Mouse (Mus musculus): ENCODE measurements at regions not wholly inside any gene's neighbourhood (a gene's known extent, or its start where the extent isn't known, plus 50 kb on each side); places are given as distances from the start of the nearest gene placed in this dataset.

- Histone ChIP-seq H3K27me3 (replicated peaks) (no peaks in the 10 kb centered on the region), H3K9me3 (replicated peaks) (no peaks in the 10 kb centered on the region), H3K27ac (ENCODE audit: poor library complexity, severe bottlenecking) (no peak overlapping the region), H3K9ac (no peak overlapping the region), H3K4me1 (replicated peaks) (no peaks in the 10 kb centered on the region), H3K4me3 (no peak overlapping the region), H3K36me3 (no peaks in the 10 kb centered on the region), H3K4me2 (no peak overlapping the region)
- 87% methylated on average over 4 of the region's 4 CpGs for WGBS
- no peak for ATAC-seq (ENCODE audit: insufficient number of reproducible peaks, low FRiP score)
Measured at GRCm38 (mm10) chr3:134115007-134115406, 121.3 kb upstream of the Cxxc4 start.

DNA sequence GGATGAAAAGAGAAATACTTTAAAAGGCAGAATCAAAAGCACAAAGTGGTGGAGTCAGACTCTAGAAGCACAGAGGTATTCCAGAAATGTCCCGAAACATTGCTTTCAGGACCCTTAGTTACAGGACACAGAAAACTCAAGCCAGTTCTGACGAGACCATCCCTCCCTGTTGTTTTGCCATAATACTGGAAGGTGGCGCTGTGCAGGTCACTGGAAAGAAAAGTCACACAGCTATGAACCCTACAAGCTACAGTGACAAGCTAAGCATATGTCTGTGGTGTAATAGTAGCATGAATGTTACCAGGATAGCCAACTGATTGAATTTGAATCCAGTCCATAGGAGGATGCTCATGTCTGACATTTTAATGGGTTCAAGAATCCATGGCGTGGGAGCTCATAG, 117.4 kb upstream of the Cxxc4 start:
- H3K4me1 ChIP-seq (replicated peaks), result no peaks in the 10 kb centered on the region
- 64% methylated on average over 4 of the region's 4 CpGs for WGBS

GRCm38 (mm10) chr3:134124982-134125381, 111.3 kb upstream of the Cxxc4 start:
- Histone ChIP-seq H3K27ac (ENCODE audit: poor library complexity, severe bottlenecking) (no peak overlapping the region), H3K4me2 (no peak overlapping the region), H3K9ac (no peak overlapping the region), H3K4me1 (replicated peaks) (no peaks in the 10 kb centered on the region), H3K4me3 (no peak overlapping the region), H3K36me3 (no peaks in the 10 kb centered on the region), H3K27me3 (replicated peaks) (no peaks in the 10 kb centered on the region), H3K9me3 (replicated peaks) (no peaks in the 10 kb centered on the region)
- ATAC-seq (ENCODE audit: insufficient number of reproducible peaks, low FRiP score), result no peak

More for the DNA sequence above, 117.4 kb upstream of the Cxxc4 start:
- H3K4me2 ChIP-seq, result no peak overlapping the region
- H3K9ac ChIP-seq, result no peak overlapping the region
- H3K27ac ChIP-seq (ENCODE audit: poor library complexity, severe bottlenecking), result no peak overlapping the region
- H3K9me3 ChIP-seq (replicated peaks), result no peaks in the 10 kb centered on the region
- H3K36me3 ChIP-seq, result no peaks in the 10 kb centered on the region
- no peak for ATAC-seq (ENCODE audit: insufficient number of reproducible peaks, low FRiP score)
- no peak overlapping the region for H3K4me3 ChIP-seq
- H3K27me3 ChIP-seq (replicated peaks), result no peaks in the 10 kb centered on the region

DNA sequence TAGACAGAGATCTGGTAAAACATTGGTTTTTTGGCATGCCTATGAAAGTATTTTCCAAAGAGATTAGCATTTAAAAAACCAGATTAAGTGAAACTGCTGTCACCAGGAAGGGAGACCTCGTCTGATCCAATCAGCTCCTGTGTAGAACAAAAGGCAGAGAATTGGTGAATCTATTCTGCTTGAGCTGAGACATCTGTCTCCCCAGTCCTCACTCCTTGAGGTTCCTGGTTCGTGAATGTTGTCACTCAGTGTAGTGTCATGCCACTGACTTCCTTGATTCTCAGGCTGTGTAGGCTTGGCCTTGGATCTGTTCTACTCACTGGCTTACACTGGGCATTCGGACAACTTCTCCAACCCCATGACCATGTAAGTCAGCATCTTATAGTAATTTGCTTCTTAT, 105.9 kb upstream of the Cxxc4 start:
- Histone ChIP-seq H3K4me3 (no peak overlapping the region), H3K4me2 (no peak overlapping the region), H3K36me3 (no peaks in the 10 kb centered on the region), H3K27me3 (replicated peaks) (no peaks in the 10 kb centered on the region), H3K9ac (no peak overlapping the region), H3K27ac (ENCODE audit: poor library complexity, severe bottlenecking) (no peak overlapping the region), H3K4me1 (replicated peaks) (no peaks in the 10 kb centered on the region), H3K9me3 (replicated peaks) (no peaks in the 10 kb centered on the region)
- ATAC-seq (ENCODE audit: insufficient number of reproducible peaks, low FRiP score), result no peak
- WGBS, result 42% methylated on average over 3 of the region's 3 CpGs

- WGBS, result 52% methylated on average over 7 of the region's 7 CpGs
- ATAC-seq (ENCODE audit: insufficient number of reproducible peaks, low FRiP score), result no peak
- Histone ChIP-seq H3K36me3 (no peaks in the 10 kb centered on the region), H3K27me3 (replicated peaks) (no peaks in the 10 kb centered on the region), H3K4me1 (replicated peaks) (0 out of 2 replicates have a peak, but pooled peaks cover 5% of the 10 kb centered on the region), H3K9me3 (replicated peaks) (no peaks in the 10 kb centered on the region), H3K4me3 (no peak overlapping the region), H3K9ac (no peak overlapping the region), H3K4me2 (no peak overlapping the region), H3K27ac (ENCODE audit: poor library complexity, severe bottlenecking) (no peak overlapping the region)
Measured at GRCm38 (mm10) chr3:134145251-134145650, 91.0 kb upstream of the Cxxc4 start.

- Histone ChIP-seq H3K27me3 (replicated peaks) (no peaks in the 10 kb centered on the region), H3K4me2 (no peak overlapping the region), H3K4me3 (no peak overlapping the region), H3K27ac (ENCODE audit: poor library complexity, severe bottlenecking) (no peak overlapping the region), H3K9ac (no peak overlapping the region), H3K4me1 (replicated peaks) (0 out of 2 replicates have a peak, but pooled peaks cover 5% of the 10 kb centered on the region), H3K36me3 (no peaks in the 10 kb centered on the region), H3K9me3 (replicated peaks) (no peaks in the 10 kb centered on the region)
- no peak for ATAC-seq (ENCODE audit: insufficient number of reproducible peaks, low FRiP score)
- 84% methylated on average over 3 of the region's 3 CpGs for WGBS
Measured at GRCm38 (mm10) chr3:134145935-134146334, 90.3 kb upstream of the Cxxc4 start.

DNA sequence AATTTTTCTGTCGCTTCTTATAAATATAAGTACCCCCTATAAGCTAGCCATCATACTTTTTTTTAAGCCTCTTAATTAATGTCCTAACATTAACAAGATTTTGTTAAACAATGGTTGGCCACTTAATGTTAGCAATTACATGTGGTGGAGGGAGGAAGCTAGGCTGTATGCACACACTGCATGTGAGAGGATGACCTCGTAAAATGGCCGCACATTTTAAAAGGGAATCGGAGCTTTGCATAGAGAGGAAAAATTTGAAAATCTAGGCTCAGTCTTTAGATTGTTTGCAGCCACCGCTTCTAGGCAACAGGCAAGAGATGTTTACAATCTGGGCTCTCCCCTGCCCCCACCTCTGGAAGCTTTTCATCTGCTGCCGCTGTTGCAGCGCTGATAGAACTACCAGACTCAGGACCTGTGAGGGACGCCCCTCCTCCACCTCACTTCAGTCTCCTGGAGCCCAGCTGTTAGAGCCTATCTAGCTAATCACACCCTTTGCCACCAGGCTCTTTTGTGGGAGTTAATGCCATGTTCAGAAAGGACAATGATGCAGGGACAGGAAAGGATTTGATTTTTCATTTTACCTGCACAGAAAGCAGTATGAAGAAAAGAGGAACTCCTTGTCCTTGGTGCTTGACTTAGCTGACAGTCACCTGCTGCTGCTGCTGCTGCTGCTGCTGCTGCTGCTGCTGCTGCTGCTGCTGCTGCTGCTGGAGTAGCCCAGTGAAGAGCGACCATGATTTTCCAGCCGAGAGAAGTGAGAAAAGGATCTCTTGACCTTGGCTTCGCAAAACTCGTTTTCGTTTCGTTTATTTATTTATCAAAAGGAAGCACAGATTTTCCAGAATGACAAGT, 89.7 kb upstream of the Cxxc4 start:
- no peaks in the 10 kb centered on the region for H3K27me3 ChIP-seq (replicated peaks)
- 11% methylated on average over 14 of the region's 14 CpGs for WGBS
- peak overlapping the region; percentile 56 for H3K4me2 ChIP-seq
- no peak overlapping the region for H3K27ac ChIP-seq (ENCODE audit: poor library complexity, severe bottlenecking)
- 0 out of 2 replicates have a peak, but pooled peaks cover 5% of the 10 kb centered on the region for H3K4me1 ChIP-seq (replicated peaks)
- peak; percentile 68; the same call in 1 of the 2 replicates for ATAC-seq (ENCODE audit: insufficient number of reproducible peaks, low FRiP score)
- peak overlapping the region; percentile 34 for H3K4me3 ChIP-seq
- no peaks in the 10 kb centered on the region for H3K9me3 ChIP-seq (replicated peaks)
- no peak overlapping the region for H3K9ac ChIP-seq
- no peaks in the 10 kb centered on the region for H3K36me3 ChIP-seq

GRCm38 (mm10) chr3:134162288-134162687, 74.0 kb upstream of the Cxxc4 start:
- no peak for ATAC-seq (ENCODE audit: insufficient number of reproducible peaks, low FRiP score)
- H3K4me1 ChIP-seq (replicated peaks), result no peaks in the 10 kb centered on the region
- no peaks in the 10 kb centered on the region for H3K36me3 ChIP-seq
- H3K9me3 ChIP-seq (replicated peaks), result no peaks in the 10 kb centered on the region
- 85% methylated on average over 5 of the region's 5 CpGs for WGBS
- no peak overlapping the region for H3K4me2 ChIP-seq
- H3K27ac ChIP-seq (ENCODE audit: poor library complexity, severe bottlenecking), result no peak overlapping the region
- H3K27me3 ChIP-seq (replicated peaks), result no peaks in the 10 kb centered on the region
- no peak overlapping the region for H3K9ac ChIP-seq
- H3K4me3 ChIP-seq, result no peak overlapping the region

DNA sequence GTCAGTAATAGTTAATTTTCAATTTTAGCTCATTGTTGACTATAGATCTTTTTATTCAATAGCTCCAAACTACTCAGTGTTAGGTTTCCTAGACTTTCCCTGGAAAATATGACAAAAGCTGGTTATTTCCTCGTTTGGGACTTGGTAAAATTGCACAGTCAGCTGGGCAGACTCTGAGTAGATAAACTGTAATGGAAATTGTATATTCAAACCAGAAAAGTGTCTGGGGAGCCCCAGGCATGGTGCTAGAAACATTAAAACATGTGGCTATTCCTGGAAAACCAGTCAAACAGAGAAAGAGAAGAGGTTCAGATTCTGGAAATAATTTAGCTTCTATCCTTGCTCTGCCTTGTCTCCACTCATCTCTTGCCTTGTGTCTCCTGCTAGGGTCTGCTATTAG, 66.4 kb upstream of the Cxxc4 start:
- Histone ChIP-seq H3K27me3 (replicated peaks) (no peaks in the 10 kb centered on the region), H3K36me3 (no peaks in the 10 kb centered on the region), H3K9ac (no peak overlapping the region), H3K4me1 (replicated peaks) (no peaks in the 10 kb centered on the region), H3K4me2 (no peak overlapping the region), H3K9me3 (replicated peaks) (no peaks in the 10 kb centered on the region), H3K27ac (ENCODE audit: poor library complexity, severe bottlenecking) (no peak overlapping the region), H3K4me3 (no peak overlapping the region)
- ATAC-seq (ENCODE audit: insufficient number of reproducible peaks, low FRiP score), result no peak
- WGBS, result 26% methylated on average over 1 of the region's 1 CpGs

DNA sequence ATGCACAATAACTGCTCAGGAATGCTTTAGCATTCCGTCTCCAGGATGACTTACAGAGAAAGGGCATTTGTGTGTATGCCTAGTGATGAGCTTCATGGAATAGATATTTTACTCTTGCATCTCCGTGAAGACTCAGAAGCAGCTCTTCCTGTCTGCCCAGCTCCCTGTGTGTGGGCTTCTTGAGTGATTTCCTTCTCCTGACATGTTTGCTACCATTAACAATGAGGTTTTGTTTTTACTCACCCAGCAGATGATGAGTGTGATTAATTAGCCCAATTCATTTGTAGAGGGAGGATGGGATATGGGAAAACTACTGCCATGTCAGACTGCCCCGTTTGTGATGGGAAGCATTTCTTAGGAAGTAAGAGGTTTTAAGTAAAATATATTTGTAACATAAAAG, 63.9 kb upstream of the Cxxc4 start:
- no peaks in the 10 kb centered on the region for H3K36me3 ChIP-seq
- no peak overlapping the region for H3K4me3 ChIP-seq
- H3K27me3 ChIP-seq (replicated peaks), result no peaks in the 10 kb centered on the region
- no peak overlapping the region for H3K9ac ChIP-seq
- WGBS, result 45% methylated on average over 3 of the region's 3 CpGs
- no peaks in the 10 kb centered on the region for H3K9me3 ChIP-seq (replicated peaks)
- H3K4me1 ChIP-seq (replicated peaks), result no peaks in the 10 kb centered on the region
- no peak for ATAC-seq (ENCODE audit: insufficient number of reproducible peaks, low FRiP score)
- no peak overlapping the region for H3K4me2 ChIP-seq
- no peak overlapping the region for H3K27ac ChIP-seq (ENCODE audit: poor library complexity, severe bottlenecking)

DNA sequence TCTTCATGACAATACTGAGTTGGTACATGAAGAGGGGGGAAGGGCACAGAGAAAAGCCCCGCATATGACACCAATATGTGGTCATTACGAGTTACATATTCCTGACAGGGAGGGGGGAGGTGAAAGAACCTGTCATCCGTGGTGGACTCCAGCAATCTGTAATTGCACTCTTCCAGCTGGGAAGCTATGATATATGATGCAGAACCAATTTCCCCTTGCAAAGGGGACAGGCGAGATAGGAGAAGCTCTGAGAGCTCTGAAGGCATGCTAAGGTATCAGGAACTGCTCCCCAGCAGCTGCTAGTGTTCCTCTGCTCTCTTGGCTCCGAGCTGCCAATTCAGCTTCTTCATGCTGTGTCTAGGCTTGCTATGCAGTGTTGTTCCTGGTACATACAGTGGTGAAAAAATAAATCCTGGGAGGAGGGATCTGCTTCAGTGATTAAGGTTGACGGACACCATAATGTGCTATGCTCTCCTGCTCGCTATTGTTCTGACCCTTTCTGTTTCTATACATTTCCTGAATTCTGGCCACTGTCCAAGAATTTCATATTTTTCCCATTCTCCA, 57.7 kb upstream of the Cxxc4 start:
- Histone ChIP-seq H3K27me3 (replicated peaks) (no peaks in the 10 kb centered on the region), H3K4me1 (replicated peaks) (peaks cover 4% of the 10 kb centered on the region), H3K9ac (no peak overlapping the region), H3K27ac (ENCODE audit: poor library complexity, severe bottlenecking) (no peak overlapping the region), H3K4me2 (no peak overlapping the region), H3K9me3 (replicated peaks) (no peaks in the 10 kb centered on the region; the same call in 1 of the 2 replicates), H3K36me3 (no peaks in the 10 kb centered on the region), H3K4me3 (no peak overlapping the region)
- no peak for ATAC-seq (ENCODE audit: insufficient number of reproducible peaks, low FRiP score)
- 70% methylated on average over 7 of the region's 7 CpGs for WGBS

Measured in heart, embryonic 12.5 days (tissue).